Mouse (Mus musculus) heart, adult 2 months (tissue): ENCODE data around the gene Gpm6a.

Source experiments
- CTCF ChIP-seq: fragments of 200-600 bp; IDR thresholded peaks from 2 replicates; pipeline ENCODE4 v1.8.1; 2022; ENCODE audit warnings: antibody characterized with exemption, mild to moderate bottlenecking, moderate library complexity
- EP300 ChIP-seq: fragments of 200-500 bp; IDR thresholded peaks from 2 replicates; pipeline ENCODE4 v1.6.1; 2011; ENCODE audit warnings: low read depth, low read length, control low read depth; ENCODE audit not compliant: insufficient read depth
- POLR2A ChIP-seq: fragments of 200-500 bp; IDR thresholded peaks from 2 replicates; pipeline ENCODE4 v1.6.1; 2011; ENCODE audit warnings: mild to moderate bottlenecking, low read depth, low read length, control low read depth; ENCODE audit not compliant: insufficient read depth

DNA sequence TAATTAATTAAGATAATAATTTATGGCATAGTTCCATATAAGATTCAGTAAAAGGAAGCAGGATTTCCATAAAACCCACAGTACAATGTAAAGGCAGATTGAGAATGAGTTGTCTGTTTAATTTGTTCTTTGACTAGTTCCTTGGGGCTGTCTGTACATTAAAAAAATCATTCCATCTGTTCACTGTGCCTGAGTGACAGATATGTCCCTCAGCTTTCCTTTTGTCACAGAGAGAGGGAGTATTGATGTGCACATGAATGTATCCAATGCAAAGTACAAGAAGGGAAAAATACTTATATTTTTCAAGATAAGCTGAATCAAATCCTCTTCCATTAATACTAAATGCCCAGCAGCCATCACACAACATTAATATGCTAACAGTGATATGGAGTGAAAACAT is 147.6 kb downstream of the Gpm6a start:
- TF ChIP-seq CTCF (no peak), EP300 (no peak), POLR2A (no peak)
